Mouse (Mus musculus): ENCODE measurements around the gene Ttc27. TPM values are rescaled to one million over a fixed set of nuclear protein-coding genes. Genes with fewer than 3 reads are reported as not detected.

The Ttc27 gene
- total and polyA plus RNA-seq, 3 experiments, result 52.9 to 92.9 (median 70.3) TPM

DNA sequence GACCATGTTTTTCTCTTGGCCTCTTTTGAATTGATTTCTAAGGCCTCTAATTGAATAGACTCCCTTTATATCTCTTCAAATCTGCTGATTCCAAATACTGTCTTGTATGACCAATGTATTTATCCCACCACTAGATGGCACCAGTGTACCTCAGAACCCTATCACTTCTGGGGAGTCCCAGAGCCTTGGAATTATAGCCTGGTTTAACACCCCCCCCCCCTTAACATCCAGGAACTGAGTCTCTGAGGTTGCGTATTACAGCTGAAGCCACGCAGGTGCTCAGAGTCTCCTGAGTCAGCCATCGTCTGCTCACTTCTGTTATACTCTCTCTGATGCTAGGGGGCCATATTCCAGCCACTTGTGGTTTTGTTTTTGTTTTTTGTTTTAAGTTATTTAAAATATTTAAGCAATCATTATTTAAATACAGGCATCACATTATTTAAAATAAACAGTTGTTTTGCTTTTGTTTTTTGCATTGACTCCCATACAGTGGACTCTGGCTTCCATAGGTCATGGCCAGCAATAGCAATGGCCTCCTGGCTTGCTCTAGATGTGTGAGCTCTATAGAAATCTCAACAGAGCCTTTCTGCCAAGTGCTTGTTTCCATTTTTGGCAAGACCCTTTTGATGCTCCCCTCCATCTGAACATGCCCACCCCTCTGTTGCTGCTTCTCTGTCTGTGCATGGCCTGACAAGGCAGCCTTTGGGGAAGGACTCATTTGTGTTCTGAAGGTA lies 93.5 kb downstream of the Ttc27 start:
- H3K4me3 ChIP-seq (replicated peaks in 1 of 3; ENCODE audit: low read depth in 2 of 3, low read length in 2 of 3, poor library complexity in 1 of 3), result no peak overlapping the region
- H3K27me3 ChIP-seq (replicated peaks), result no peaks in the 10 kb centered on the region
- in situ Hi-C loops (cut with MboI; ENCODE audit: low pct_ligation_motif_present, low pct_unique_long_range_greater_than_20kb, low sequenced_read_pairs), result loop anchor here (25.0 kb wide), 1 partner anchor 576 kb away; no protein-coding TSS in a partner anchor
- H3K27ac ChIP-seq (ENCODE audit: insufficient read depth, low read depth), result no peak overlapping the region
- no peak overlapping the region for H3K9ac ChIP-seq (ENCODE audit: insufficient read depth, low read depth)
- H3K4me1 ChIP-seq (ENCODE audit: control insufficient read depth in 1 of 2, insufficient read depth in 2 of 2), result peaks cover 16 to 41% of the 10 kb centered on the region in 2 experiments; a peak in 3 of 4 replicates
- H3K4me2 ChIP-seq (ENCODE audit: insufficient read depth, low read depth, poor library complexity, severe bottlenecking), result no peak overlapping the region
- peak; percentile 74 for DNase-seq (ENCODE audit: extremely low read depth)
- no peaks in the 10 kb centered on the region for H3K9me3 ChIP-seq (replicated peaks; ENCODE audit: low read length)
- H3K36me3 ChIP-seq (replicated peaks in 1 of 2; ENCODE audit: control insufficient read depth in 1 of 2, insufficient read depth in 1 of 2, low read length in 1 of 2), result peaks cover 4 to 18% of the 10 kb centered on the region in 2 experiments
- dilution Hi-C loops (cut with MboI; ENCODE audit: extremely low pct_ligation_motif_present, extremely low pct_unique_long_range_greater_than_20kb, low sequenced_read_pairs), result no loop called here
- no peak for TF ChIP-seq MAFK (IDR thresholded peaks at IDR 0.05; ENCODE audit: insufficient replicate concordance, low read length)
- no peak for TF ChIP-seq MAX (IDR thresholded peaks at IDR 0.05; ENCODE audit: low read length)
- peak; percentile 10; the same call in 1 of the 2 replicates for TF ChIP-seq BHLHE40 (IDR thresholded peaks at IDR 0.05; ENCODE audit: low read depth, low read length)
- peak; percentile 89 for TF ChIP-seq RAD21 (IDR thresholded peaks at IDR 0.05; ENCODE audit: low read depth, low read length)
- TF ChIP-seq SMC3 (IDR thresholded peaks at IDR 0.05; ENCODE audit: low read depth, low read length), result peak; percentile 79
- no peak for TF ChIP-seq CHD1 (IDR thresholded peaks at IDR 0.05; ENCODE audit: low read depth, low read length)
- peak; percentile 55 for TF ChIP-seq ZC3H11A (IDR thresholded peaks at IDR 0.05; ENCODE audit: low read depth, low read length)
- TF ChIP-seq CTCF (conservative IDR thresholded peaks at IDR 0.05 in 1 of 2, IDR thresholded peaks at IDR 0.05 in 1 of 2; ENCODE audit: low read depth in 2 of 2, low read length in 2 of 2), result peak; percentile 59 to 88; a peak in 3 of 4 replicates
- no peaks in the 10 kb centered on the region for H3K79me2 ChIP-seq (replicated peaks; ENCODE audit: control insufficient read depth, extremely low read depth, insufficient read depth, poor library complexity, severe bottlenecking)

DNA sequence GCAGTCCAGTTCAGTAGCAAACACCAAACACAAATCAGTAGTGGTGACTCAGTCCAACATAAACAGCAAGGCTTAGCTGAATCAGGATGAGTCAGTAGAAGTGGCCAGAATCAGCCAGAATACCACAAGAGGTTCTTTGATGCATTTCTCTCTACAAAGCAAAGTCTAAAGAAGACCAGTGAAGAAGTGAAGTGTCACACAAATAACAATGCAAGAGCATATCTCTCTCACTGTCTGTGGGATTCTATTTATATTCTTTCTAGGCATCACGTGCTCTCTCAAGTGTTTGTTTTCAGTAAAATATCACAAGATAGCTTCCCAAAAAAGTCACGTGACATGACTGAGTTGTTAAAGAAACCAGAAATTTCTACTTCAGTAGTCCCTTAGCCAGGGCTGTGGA lies 102.2 kb downstream of the Ttc27 start:
- Histone ChIP-seq H3K79me2 (replicated peaks; ENCODE audit: control insufficient read depth, extremely low read depth, insufficient read depth, poor library complexity, severe bottlenecking) (no peaks in the 10 kb centered on the region), H3K9ac (ENCODE audit: insufficient read depth, low read depth) (no peak overlapping the region), H3K27me3 (replicated peaks) (no peaks in the 10 kb centered on the region), H3K4me3 (replicated peaks in 1 of 3; ENCODE audit: low read depth in 2 of 3, low read length in 2 of 3, poor library complexity in 1 of 3) (no peak overlapping the region), H3K36me3 (replicated peaks in 1 of 2; ENCODE audit: control insufficient read depth in 1 of 2, insufficient read depth in 1 of 2, low read length in 1 of 2) (peaks cover 3 to 10% of the 10 kb centered on the region in 2 experiments), H3K4me2 (ENCODE audit: insufficient read depth, low read depth, poor library complexity, severe bottlenecking) (no peak overlapping the region), H3K27ac (ENCODE audit: insufficient read depth, low read depth) (no peak overlapping the region), H3K4me1 (ENCODE audit: control insufficient read depth in 1 of 2, insufficient read depth in 2 of 2) (peaks cover 0 to 21% of the 10 kb centered on the region in 2 experiments; a peak in 2 of 4 replicates), H3K9me3 (replicated peaks; ENCODE audit: low read length) (no peaks in the 10 kb centered on the region)
- no peak for DNase-seq (ENCODE audit: extremely low read depth)
- dilution Hi-C loops (cut with MboI; ENCODE audit: extremely low pct_ligation_motif_present, extremely low pct_unique_long_range_greater_than_20kb, low sequenced_read_pairs), result no loop called here
- TF ChIP-seq USF1 (IDR thresholded peaks at IDR 0.05; ENCODE audit: low read depth, low read length) (peak; percentile 17; the same call in 1 of the 2 replicates), USF2 (conservative IDR thresholded peaks at IDR 0.05; ENCODE audit: low read depth, low read length) (peak; percentile 44; the same call in 1 of the 2 replicates), MYC (IDR thresholded peaks at IDR 0.05; ENCODE audit: low read depth, low read length) (no peak)
- in situ Hi-C loops (cut with MboI; ENCODE audit: low pct_ligation_motif_present, low pct_unique_long_range_greater_than_20kb, low sequenced_read_pairs), result loop anchor here (10.0 to 25.0 kb wide), 2 partner anchors 185 to 568 kb away; partner anchors contain the start of gene Ltbp1

DNA sequence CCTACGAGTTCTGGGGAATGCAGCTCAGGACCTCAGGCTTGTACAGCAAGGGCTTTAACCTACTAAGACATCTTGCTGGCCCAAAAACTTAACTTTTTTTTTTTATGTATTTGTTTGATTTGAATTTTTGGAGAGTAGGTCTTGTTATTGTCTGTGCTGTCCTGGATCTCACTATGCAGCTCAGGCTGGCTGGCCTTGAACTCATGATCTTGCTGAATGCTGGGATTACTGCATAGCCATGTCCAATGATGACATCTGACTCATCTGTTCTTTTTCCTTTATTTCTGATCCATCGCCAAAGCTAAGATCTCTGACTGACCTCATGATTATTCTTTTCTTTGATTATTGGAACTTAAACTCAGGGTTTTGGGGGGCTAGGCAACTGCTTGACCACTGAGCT lies 113.3 kb downstream of the Ttc27 start:
- Histone ChIP-seq H3K27me3 (replicated peaks) (no peaks in the 10 kb centered on the region), H3K9ac (ENCODE audit: insufficient read depth, low read depth) (no peak overlapping the region), H3K9me3 (replicated peaks; ENCODE audit: low read length) (no peaks in the 10 kb centered on the region), H3K4me1 (ENCODE audit: control insufficient read depth in 1 of 2, insufficient read depth in 2 of 2) (peaks cover 2 to 17% of the 10 kb centered on the region in 2 experiments; a peak in 3 of 4 replicates), H3K27ac (ENCODE audit: insufficient read depth, low read depth) (no peak overlapping the region), H3K4me2 (ENCODE audit: insufficient read depth, low read depth, poor library complexity, severe bottlenecking) (no peak overlapping the region), H3K4me3 (replicated peaks in 1 of 3; ENCODE audit: low read depth in 2 of 3, low read length in 2 of 3, poor library complexity in 1 of 3) (no peak overlapping the region), H3K79me2 (replicated peaks; ENCODE audit: control insufficient read depth, extremely low read depth, insufficient read depth, poor library complexity, severe bottlenecking) (no peaks in the 10 kb centered on the region), H3K36me3 (replicated peaks in 1 of 2; ENCODE audit: control insufficient read depth in 1 of 2, insufficient read depth in 1 of 2, low read length in 1 of 2) (peaks cover 2 to 20% of the 10 kb centered on the region in 2 experiments)
- dilution Hi-C loops (cut with MboI; ENCODE audit: extremely low pct_ligation_motif_present, extremely low pct_unique_long_range_greater_than_20kb, low sequenced_read_pairs), result no loop called here
- in situ Hi-C loops (cut with MboI; ENCODE audit: low pct_ligation_motif_present, low pct_unique_long_range_greater_than_20kb, low sequenced_read_pairs), result no loop called here
- no peak for DNase-seq (ENCODE audit: extremely low read depth)
- no peak for TF ChIP-seq E2F4 (IDR thresholded peaks at IDR 0.05; ENCODE audit: insufficient replicate concordance, low read depth, low read length)
- no peak for TF ChIP-seq BHLHE40 (IDR thresholded peaks at IDR 0.05; ENCODE audit: low read depth, low read length)
- no peak for TF ChIP-seq IRF4 (IDR thresholded peaks at IDR 0.05; ENCODE audit: low read depth, low read length)
- no peak for TF ChIP-seq SMC3 (IDR thresholded peaks at IDR 0.05; ENCODE audit: low read depth, low read length)
- no peak for TF ChIP-seq POLR2A (IDR thresholded peaks at IDR 0.05; ENCODE audit: low read depth, low read length)
- TF ChIP-seq ZKSCAN1 (IDR thresholded peaks at IDR 0.05; ENCODE audit: borderline replicate concordance, low read depth, low read length), result no peak
- no peak for TF ChIP-seq CHD1 (IDR thresholded peaks at IDR 0.05; ENCODE audit: low read depth, low read length)
- no peak for TF ChIP-seq MXI1 (IDR thresholded peaks at IDR 0.05; ENCODE audit: low read depth, low read length)
- no peak for TF ChIP-seq MAZ (IDR thresholded peaks at IDR 0.05; ENCODE audit: low read depth, low read length)
- TF ChIP-seq KAT2A (IDR thresholded peaks at IDR 0.05; ENCODE audit: insufficient replicate concordance, low read length), result no peak
- TF ChIP-seq NELFE (IDR thresholded peaks at IDR 0.05; ENCODE audit: low read depth, low read length), result no peak
- no peak for TF ChIP-seq CTCF (conservative IDR thresholded peaks at IDR 0.05 in 1 of 2, IDR thresholded peaks at IDR 0.05 in 1 of 2; ENCODE audit: low read depth in 2 of 2, low read length in 2 of 2)
- no peak for TF ChIP-seq UBTF (IDR thresholded peaks at IDR 0.05; ENCODE audit: low read depth, low read length)
- TF ChIP-seq TBP (conservative IDR thresholded peaks at IDR 0.05; ENCODE audit: low read depth, low read length), result no peak
- no peak for TF ChIP-seq GABPA (IDR thresholded peaks at IDR 0.05; ENCODE audit: insufficient replicate concordance, low read depth, low read length)
- TF ChIP-seq PAX5 (IDR thresholded peaks at IDR 0.05; ENCODE audit: low read length), result no peak
- no peak for TF ChIP-seq USF2 (conservative IDR thresholded peaks at IDR 0.05; ENCODE audit: low read depth, low read length)
- TF ChIP-seq MYC (IDR thresholded peaks at IDR 0.05; ENCODE audit: low read depth, low read length), result no peak

All from CH12.LX (cell line).